Mouse (Mus musculus): ENCODE data around the gene Gla.

GRCm38 (mm10) chrX:134647421-134647820, 46.5 kb upstream of the Gla start:
- TF ChIP-seq CTCF (IDR thresholded peaks at IDR 0.05; ENCODE audit: low read depth): no peak
- no peak for TF ChIP-seq EP300 (IDR thresholded peaks at IDR 0.05; ENCODE audit: low read depth)

All from heart, postnatal 0 days (tissue).